Mouse (Mus musculus) limb, embryonic 14.5 days (tissue): ENCODE data around the gene Lta. TPM values are rescaled to one million over a fixed set of nuclear protein-coding genes. Genes with fewer than 3 reads are reported as not detected.

ENCODE experiments used
- ATAC-seq: fragments of 200-750 bp; cut with Nextera tagmentation; 2 replicates; pipeline ENCODE4 v1.8.0; 2017; ENCODE audit warnings: low read depth, moderate number of reproducible peaks, moderate TSS enrichment; ENCODE audit not compliant: low FRiP score
- DNase-seq: peaks from one replicate; pipeline ENCODE4 v3.0.0-alpha.2; 2015; ENCODE audit warnings: low spot score
- H3K27ac ChIP-seq: fragments of 300-500 bp; sonication (generic); replicated peaks from 2 replicates; pipeline ENCODE4 v1.5.1; 2014; ENCODE audit warnings: low read depth, mild to moderate bottlenecking, low read length, moderate library complexity, mixed read lengths
- H3K27me3 ChIP-seq: fragments of 300-500 bp; sonication (generic); 2 replicates; pipeline ENCODE4 v1.6.1; 2014; ENCODE audit warnings: low read length, mixed read lengths; ENCODE audit not compliant: control insufficient read depth, insufficient read depth
- H3K36me3 ChIP-seq: fragments of 300-500 bp; sonication (generic); 2 replicates; pipeline ENCODE4 v1.6.1; 2014; ENCODE audit warnings: mild to moderate bottlenecking, low read length, moderate library complexity, mixed read lengths; ENCODE audit not compliant: control insufficient read depth, insufficient read depth
- H3K4me1 ChIP-seq: fragments of 300-500 bp; sonication (generic); 2 replicates; pipeline ENCODE4 v1.6.1; 2014; ENCODE audit warnings: antibody characterized with exemption, low read length, mixed read lengths; ENCODE audit not compliant: control insufficient read depth, insufficient read depth
- H3K4me2 ChIP-seq: fragments of 300-500 bp; sonication (generic); replicated peaks from 2 replicates; pipeline ENCODE4 v1.6.1; 2014; ENCODE audit warnings: low read depth, mild to moderate bottlenecking, low read length, moderate library complexity; ENCODE audit not compliant: severe bottlenecking
- H3K4me3 ChIP-seq: fragments of 300-500 bp; sonication (generic); replicated peaks from 2 replicates; pipeline ENCODE4 v1.5.1; 2014; ENCODE audit warnings: low read length
- H3K9ac ChIP-seq: fragments of 300-500 bp; sonication (generic); 2 replicates; pipeline ENCODE4 v1.6.1; 2014; ENCODE audit warnings: mild to moderate bottlenecking, low read depth, low read length, moderate library complexity; ENCODE audit not compliant: severe bottlenecking
- H3K9me3 ChIP-seq: fragments of 300-500 bp; sonication (generic); 2 replicates; pipeline ENCODE4 v1.6.1; 2016; ENCODE audit warnings: low read length; ENCODE audit not compliant: control insufficient read depth
- POLR2A ChIP-seq: fragments of 200-500 bp; IDR thresholded peaks from 2 replicates; pipeline ENCODE4 v1.8.0; 2012; ENCODE audit warnings: inconsistent platforms, mild to moderate bottlenecking, moderate library complexity, borderline replicate concordance; ENCODE audit not compliant: insufficient read depth, insufficient read length; ENCODE audit errors: extremely low read depth
- WGBS: fragments of 180-500 bp; shearing (Covaris S2); extraction: QIAGEN DNeasy Blood & Tissue Kit; methylation state at CpG from one replicate; pipeline ENCODE4 v1.1.7; 2014; 5-methylcytosine and 5-hydroxymethylcytosine counted together
- polyA plus RNA-seq, 2 experiments: library from polyadenylated mRNA; depleted of rRNA in 1 of 2; stranded (reverse) in 1 of 2; unstranded in 1 of 2; fragments of >200 nt; fragmentation: Nextera tagmentation in 1 of 2; extraction: Ambion mirVana in 1 of 2; gene quantifications; 2 replicates each; pipeline versions ENCODE4 v1.2.1 to v1.2.3; 2012 to 2014

Gene Lta
- polyA plus RNA-seq, 2 experiments = 0.39 TPM; not detected in 1

DNA sequence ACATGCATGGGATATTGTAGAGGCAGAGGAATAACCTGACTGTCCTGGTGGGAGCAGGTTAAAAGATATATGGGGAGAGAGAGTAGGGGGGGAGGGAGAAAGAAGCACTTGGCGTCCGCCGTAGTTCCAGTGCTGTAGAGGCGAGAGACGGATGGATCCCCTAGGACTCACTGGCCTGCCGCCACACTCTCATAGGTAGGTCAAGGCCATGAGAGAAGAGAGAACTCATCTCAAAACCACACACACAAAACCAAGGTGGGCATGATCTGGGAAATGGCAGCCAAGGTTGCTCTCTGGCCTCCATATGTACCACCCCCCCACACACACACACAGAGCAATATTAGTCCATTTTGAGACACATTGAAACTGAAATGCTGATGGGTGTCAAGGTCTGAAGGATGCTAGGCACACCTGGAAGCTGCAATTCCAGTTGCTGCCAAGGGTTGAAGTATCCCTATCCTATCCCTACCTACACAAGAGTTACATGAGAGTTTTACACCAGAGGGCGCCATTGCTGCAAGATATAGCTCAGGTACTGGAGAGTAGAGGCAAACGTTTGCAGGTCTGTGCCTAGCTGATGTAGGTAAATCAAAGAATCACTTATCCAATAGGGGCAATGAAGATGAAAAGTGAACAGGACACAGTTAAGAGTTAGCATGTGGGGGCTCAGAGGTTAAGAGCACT, 38.7 kb downstream of the Lta start:
- no peaks in the 10 kb centered on the region for H3K9me3 ChIP-seq
- H3K27me3 ChIP-seq = no peaks in the 10 kb centered on the region
- WGBS = 70% methylated on average over 8 of the region's 8 CpGs
- peak overlapping the region; percentile 48 for H3K4me2 ChIP-seq
- peaks cover 14% of the 10 kb centered on the region for H3K4me1 ChIP-seq
- DNase-seq (peak; percentile 68), ATAC-seq (no peak)
- H3K27ac ChIP-seq = peak overlapping the region; percentile 96
- TF ChIP-seq POLR2A = no peak
- H3K9ac ChIP-seq = no peak overlapping the region
- no peak overlapping the region for H3K4me3 ChIP-seq
- H3K36me3 ChIP-seq = peaks cover 12% of the 10 kb centered on the region

DNA sequence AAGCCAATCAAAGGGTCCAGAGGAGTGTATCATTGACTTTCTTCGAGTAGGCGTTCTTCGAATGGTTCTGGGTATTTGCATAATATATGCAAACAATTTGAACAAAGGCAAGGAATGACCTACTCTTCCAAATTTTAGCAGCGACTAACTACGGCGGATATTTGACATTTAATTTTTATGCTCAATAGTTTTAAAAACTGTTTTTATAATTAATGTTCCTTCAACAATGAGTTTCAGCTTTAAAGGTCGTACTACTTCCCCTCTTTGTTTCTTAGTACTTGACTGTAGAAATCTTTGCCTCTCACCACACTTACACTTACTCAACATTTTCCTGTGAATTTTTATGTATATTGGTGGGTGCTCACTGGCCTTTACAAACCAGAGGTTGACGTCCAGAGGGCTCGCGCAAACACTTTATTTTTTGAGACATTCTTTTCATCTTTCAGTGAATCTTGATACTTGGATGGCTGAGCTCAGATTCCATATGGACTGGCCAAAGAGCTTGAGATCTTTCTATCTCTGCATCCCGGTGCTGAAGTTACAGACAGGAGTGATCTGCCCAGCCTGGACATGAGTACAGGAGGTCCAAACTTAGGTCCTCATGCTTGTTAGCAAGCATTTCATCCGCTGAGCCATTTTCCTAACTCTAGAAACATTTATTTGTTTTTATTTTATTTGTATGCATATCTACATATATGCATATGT, 39.5 kb downstream of the Lta start:
- no peak for ATAC-seq

DNA sequence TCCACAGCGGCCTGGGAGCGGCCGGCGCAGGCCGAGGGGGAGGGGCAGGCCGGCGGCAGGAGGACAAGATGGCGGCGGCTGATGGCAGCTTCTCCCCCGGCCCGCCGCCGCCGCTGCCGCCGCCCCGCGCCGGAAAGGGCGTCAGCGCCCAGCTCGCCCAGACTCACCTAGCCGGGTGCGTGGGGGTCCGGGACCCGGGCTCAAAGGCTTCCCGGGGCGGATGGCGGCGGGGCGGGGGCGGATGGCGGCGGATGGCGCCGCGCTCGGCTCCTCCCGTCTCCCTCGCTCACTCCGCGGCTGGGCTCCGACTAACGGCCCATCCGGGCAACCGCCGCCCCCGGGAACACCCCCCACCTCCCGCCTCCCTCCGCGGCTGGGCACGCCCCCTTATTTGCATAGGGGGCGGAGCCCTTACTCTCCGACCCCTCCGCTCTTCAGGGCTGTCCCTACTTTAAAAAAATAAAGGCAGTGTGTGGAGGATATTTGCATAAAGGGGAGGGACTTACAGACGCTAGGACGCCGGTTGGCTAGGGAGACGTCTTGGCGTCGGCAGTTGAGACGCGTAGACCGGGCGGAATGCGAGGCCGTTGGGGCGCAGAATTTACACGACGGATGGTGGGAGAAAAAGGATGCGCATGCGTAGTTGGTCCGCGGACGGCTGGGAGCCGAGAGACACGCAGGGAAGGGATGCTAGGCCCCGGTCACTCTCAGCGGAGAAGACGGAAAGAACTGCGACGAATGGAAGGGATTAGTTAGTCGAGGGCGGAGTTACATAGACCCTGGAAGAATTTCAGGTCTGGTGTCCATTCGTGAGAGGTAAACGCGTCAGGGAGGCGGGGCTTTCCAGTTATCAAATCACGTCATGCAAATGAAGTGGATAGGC, 40.3 kb downstream of the Lta start, which contains the start of gene Prrc2a:
Gene Prrc2a, minus strand, starts transcription at position 330 of the 883 bp plus-strand sequence.
- Histone ChIP-seq H3K4me3 (peak within 1 kb of the TSS; percentile 99), H3K9ac (peak within 1 kb of the TSS; percentile 99), H3K27me3 (no peaks in the 10 kb centered on the region), H3K36me3 (peaks cover 29% of the 10 kb centered on the region), H3K9me3 (no peaks in the 10 kb centered on the region), H3K4me1 (peaks cover 14% of the 10 kb centered on the region), H3K27ac (peak within 1 kb of the TSS; percentile 96), H3K4me2 (peak within 1 kb of the TSS; percentile 85)
- peak; percentile 96 for ATAC-seq
- DNase-seq = peak; percentile 98
- WGBS = 0% methylated on average over 46 of the region's 89 CpGs
- TF ChIP-seq POLR2A = peak; percentile 53; the same call in 1 of the 2 replicates

More for the DNA sequence above, 39.5 kb downstream of the Lta start:
- Histone ChIP-seq H3K9ac (peak overlapping the region; percentile 99), H3K4me1 (peaks cover 14% of the 10 kb centered on the region), H3K4me2 (peak overlapping the region; percentile 48), H3K27ac (peak overlapping the region; percentile 96), H3K4me3 (peak overlapping the region; percentile 99), H3K36me3 (peaks cover 21% of the 10 kb centered on the region), H3K27me3 (no peaks in the 10 kb centered on the region), H3K9me3 (no peaks in the 10 kb centered on the region)
- TF ChIP-seq POLR2A = no peak
- DNase-seq = no peak
- WGBS = 21% methylated on average over 12 of the region's 12 CpGs

DNA sequence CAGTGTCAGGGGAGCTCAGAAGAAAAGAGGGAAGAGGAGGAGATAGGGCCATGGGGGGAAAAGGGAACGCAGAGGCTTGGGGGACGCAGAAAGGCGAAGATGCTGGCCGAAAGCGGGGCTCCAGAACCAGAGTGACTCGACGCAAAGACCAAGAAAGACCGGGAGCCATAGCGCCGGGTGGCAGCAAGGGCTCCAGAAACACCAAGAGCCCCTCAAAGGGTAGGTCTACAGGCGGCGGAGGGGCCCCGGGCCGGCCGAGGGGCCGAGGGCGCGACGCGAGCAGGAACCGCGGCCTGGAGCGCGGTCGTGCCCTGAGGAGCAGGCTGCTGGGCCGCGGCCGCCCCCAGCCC, 41.0 kb downstream of the Lta start:
- Histone ChIP-seq H3K36me3 (peaks cover 36% of the 10 kb centered on the region), H3K4me2 (peak overlapping the region; percentile 85), H3K27me3 (no peaks in the 10 kb centered on the region), H3K27ac (peak overlapping the region; percentile 93), H3K9ac (peak overlapping the region; percentile 99), H3K4me1 (peaks cover 14% of the 10 kb centered on the region), H3K4me3 (peak overlapping the region; percentile 99), H3K9me3 (no peaks in the 10 kb centered on the region)
- ATAC-seq (no peak), DNase-seq (no peak)
- no peak for TF ChIP-seq POLR2A
- WGBS = 0% methylated on average over 9 of the region's 28 CpGs
